Mouse (Mus musculus) adrenal gland (tissue): ENCODE results near the gene Ano7.

Experiments
- intact Hi-C: fragments of 180-260 bp; cut with DNase I; formaldehyde crosslinking; loops from one replicate; pipeline ENCODE4 v1.15.1; 2025
- long read RNA-seq, 2 experiments: library from polyadenylated mRNA; unstranded; transcript quantifications; one replicate each; pipeline ENCODE4 v2.0.0; 2020; ENCODE audit warnings: borderline replicate concordance in 1 of 2; ENCODE audit not compliant: insufficient replicate concordance in 1 of 2

The Ano7 gene
- long read RNA-seq, experiment 1 = 0 reads
- long read RNA-seq, experiment 2 = 0 reads

GRCm38 (mm10) chr1:93373665-93374064 is at the start of gene Ano7:
Gene Ano7, plus strand, starts transcription at chr1:93373930.
- intact Hi-C loops = no loop called here

DNA sequence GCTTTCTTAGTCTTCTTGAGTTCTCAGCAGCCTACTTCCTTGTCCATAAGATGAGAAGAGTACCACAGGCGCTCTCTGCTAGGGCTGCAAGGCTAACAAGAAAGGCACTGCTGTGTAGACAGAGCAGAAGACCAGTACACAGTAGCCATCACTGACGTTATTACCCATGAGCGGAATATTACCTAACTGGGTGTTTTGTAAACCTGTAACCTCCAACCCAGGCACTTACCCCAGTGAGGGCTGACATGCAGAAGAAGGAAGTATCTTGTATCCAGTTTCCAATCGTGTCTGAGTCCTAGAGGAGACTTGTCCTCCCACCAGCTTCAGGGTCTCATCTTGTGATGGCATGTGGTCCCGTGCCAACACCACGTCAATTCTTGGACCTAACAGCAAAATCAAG is 49.8 kb upstream of the Ano7 start:
- intact Hi-C loops = no loop called here

DNA sequence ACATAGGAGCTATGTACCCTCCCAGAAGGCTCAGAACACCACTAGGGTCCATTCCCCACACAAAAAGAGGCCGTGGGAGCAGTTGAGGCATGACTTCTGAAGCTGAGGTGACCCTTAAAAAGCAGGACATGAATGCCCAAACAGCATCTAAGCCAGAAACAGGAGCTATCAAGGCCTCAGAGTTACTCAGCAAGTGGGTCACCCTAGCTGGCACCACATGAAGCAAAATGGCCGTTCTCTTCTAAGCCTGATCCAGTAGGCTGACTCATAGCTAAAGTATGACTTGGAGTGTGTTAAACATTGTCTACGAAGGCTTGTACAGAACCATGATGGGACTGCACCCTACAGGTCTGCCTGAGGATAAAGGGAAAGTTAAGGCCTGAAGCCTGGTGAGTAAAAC is 47.3 kb upstream of the Ano7 start:
- intact Hi-C loops = no loop called here

- intact Hi-C loops = no loop called here
These were observed 39.1 kb upstream of the Ano7 start for GRCm38 (mm10) chr1:93334621-93335020.

- intact Hi-C loops = loop anchor here (5.0 to 10.0 kb wide), 2 partner anchors 106 to 168 kb away; partner anchors contain the start of gene Sned1
These were observed 30.9 kb upstream of the Ano7 start, which contains the start of the genes Ppp1r7 and Pask for GRCm38 (mm10) chr1:93342648-93343503. Gene Ppp1r7, plus strand, starts transcription at chr1:93342854. Gene Pask, minus strand, starts transcription at chr1:93343482.

DNA sequence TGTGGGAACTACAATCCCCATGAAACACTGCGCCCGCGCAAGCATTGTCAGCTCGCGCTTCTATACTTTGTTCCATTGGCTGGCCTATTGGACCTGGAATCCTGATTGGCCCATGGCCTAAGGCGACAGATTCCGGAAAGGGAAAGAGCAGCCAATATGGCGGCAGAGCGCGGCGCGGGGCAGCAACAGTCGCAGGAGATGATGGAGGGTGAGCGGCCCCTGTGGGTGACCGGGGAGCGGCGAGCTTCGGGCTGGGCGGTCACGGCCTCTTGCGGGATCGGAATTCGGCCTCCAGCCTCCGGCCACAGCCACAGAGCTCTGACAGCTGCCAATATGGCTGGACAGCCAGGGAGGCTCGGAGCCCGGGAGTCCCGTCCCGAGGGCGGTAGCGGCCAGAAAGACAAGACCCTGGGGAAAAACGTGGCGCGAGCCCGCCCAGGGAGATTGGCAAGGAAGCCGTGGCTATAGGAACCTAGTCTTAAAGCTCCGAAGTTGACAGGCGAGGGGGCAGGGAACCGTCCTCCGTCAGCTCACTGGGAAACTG is 30.2 kb upstream of the Ano7 start:
- intact Hi-C loops = loop anchor here (5.0 to 10.0 kb wide), 2 partner anchors 106 to 169 kb away; partner anchors contain the start of gene Sned1

DNA sequence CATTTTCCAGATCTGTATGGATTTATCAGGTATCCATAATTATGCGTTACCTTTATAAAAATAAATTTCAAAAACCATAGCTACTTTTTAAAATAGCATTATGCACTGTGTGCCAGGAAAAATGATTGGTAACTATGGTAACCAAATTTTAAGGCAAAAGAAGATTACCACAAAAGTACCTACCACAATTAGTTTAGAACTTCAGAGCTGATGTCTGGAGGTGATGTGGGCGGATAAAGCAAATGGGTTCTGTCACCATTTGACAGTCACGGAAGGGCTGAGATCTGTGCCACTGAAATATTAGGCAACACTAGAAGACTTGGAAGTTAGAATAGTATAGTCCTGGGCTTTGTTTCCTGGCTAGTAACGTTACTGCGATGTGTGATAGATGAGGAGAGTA is 26.6 kb upstream of the Ano7 start:
- intact Hi-C loops = loop anchor here (10.0 kb wide), 1 partner anchor 172 kb away; no protein-coding TSS in a partner anchor

DNA sequence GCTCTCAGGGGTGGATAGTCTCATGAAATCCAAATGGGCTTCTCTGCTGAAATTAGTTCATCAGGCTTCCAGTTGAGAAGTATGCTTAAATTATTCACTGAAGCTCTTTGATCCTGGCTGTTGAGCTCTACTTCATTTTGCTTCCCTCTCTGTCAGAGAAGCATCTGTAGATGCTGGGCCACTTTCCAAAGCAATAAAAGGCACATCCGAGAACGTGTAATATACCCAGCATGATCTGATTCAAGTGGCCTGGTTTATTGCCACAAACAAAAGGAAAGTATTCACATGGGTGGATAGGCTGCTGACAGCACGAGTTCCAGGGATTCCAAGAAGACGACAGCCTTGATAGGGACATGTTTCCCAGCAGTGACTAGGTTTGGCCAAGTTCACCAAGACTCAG is 24.0 kb upstream of the Ano7 start:
- intact Hi-C loops = loop anchor here (10.0 kb wide), 2 partner anchors 155 to 175 kb away; no protein-coding TSS in a partner anchor

DNA sequence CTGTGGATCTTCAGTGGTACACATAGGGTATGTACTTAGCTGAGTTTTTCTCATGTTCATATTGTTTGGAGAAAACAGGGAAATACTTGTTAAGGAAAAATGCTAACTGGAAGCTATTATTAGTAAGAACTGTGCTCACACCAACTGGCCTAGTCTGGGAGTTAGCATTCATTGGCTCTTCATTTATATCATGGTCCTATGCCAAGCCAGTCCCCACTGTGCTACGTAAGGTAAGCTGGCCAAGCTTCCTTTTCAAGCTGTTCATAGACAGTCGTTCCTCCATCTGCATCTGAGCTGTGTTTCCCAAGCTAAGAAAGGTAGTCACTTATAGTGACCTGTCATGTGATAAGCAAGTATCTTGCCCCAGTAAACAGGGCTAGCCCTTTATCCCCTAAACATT is 21.0 kb upstream of the Ano7 start:
- intact Hi-C loops = loop anchor here (10.0 kb wide), 1 partner anchor 152 kb away; no protein-coding TSS in a partner anchor

GRCm38 (mm10) chr1:93362661-93363060 is 11.1 kb upstream of the Ano7 start:
- intact Hi-C loops = no loop called here

DNA sequence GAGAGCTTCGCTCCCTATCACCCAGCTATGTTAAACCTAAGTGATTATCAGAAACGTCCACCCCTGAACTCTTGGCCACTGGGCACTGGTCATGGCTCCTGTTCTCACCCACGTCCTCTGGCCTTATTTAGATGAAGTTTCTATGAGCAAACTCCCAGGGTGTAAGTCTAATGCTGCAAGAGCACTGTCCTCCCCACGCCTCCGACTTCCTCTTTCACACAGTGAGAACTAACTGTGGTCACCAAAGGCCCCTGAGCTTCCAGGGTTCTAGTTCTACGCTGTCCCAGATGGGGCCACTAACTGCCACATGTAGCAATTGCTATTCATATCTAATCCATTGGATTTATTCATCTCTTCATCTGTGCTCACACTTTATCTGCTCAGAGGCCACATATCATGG is 8.1 kb upstream of the Ano7 start:
- intact Hi-C loops = no loop called here

GRCm38 (mm10) chr1:93377307-93377706 is 3.6 kb downstream of the Ano7 start:
- intact Hi-C loops = no loop called here

DNA sequence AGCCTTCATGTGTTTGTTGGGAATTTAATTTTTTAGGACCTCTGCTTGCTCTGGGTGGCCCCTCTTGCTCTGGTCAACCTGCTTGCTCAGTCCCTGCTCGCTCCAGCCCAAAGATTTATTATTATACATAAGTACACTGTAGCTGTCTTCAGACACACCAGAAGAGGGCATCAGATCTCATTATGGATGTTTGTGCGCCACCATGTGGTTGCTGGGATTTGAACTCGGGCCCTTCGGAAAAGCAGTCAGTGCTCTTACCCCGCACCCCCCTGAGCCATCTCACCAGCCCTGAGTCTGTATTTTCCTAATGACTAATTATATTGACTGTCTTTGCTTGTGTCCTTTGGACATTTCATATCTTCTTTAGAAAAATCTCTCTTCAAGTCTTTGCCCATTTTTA is 5.4 kb downstream of the Ano7 start:
- intact Hi-C loops = no loop called here

DNA sequence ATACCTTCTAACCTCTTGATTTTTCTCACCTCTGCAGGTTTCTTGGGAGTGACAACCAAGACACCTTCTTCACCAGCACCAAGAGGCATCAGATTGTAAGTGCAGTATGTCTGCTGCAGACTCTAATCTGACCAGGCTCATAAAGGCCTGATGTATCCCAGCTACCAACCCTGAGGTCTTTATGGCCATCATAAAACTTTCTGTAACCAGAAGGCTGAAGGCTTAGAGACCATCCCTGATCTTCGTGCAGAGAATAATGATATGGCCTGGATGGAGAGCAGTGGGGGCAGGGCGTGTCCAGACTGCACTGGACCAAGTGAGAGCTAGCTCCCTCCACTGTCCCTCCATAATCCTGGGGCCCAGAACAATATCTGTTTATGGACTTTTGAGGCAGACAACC is 13.5 kb downstream of the Ano7 start:
- intact Hi-C loops = no loop called here

GRCm38 (mm10) chr1:93388906-93389305 is 15.2 kb downstream of the Ano7 start:
- intact Hi-C loops = no loop called here

DNA sequence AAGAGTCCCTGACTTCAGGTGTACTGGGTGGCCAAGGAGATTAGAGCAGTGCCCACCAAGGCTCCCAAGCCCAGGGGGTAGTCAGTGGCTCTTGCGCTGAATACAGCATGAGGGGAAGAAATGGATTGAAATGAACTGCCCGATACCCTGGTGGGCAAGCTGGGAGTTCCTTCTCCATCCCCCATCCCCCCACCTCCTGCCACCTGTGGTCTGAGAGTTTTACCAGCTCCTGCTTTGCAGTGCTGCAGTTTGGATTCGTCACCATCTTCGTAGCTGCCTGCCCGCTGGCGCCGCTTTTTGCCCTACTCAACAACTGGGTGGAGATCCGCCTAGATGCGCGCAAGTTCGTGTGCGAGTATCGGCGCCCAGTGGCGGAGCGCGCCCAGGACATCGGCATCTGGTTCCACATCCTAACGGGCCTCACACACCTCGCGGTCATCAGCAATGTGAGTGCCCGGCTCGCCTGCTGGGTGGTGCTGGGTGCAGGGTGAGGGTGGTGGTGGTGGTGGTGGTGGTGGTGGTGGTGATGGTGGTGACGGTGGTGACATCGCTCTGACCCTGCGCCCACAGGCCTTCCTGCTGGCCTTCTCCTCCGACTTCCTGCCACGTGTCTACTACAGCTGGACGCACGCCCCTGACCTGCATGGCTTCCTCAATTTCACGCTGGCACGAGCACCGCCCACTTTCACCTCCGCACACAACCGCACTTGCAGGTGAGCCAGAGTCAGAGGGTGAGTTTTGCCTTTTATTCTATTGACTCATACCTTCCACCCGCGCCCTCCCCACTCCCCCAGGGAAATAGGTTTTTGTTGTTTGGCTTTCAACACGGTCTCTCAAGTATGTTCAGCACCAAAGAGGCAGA is 27.7 kb downstream of the Ano7 start:
- intact Hi-C loops = no loop called here

DNA sequence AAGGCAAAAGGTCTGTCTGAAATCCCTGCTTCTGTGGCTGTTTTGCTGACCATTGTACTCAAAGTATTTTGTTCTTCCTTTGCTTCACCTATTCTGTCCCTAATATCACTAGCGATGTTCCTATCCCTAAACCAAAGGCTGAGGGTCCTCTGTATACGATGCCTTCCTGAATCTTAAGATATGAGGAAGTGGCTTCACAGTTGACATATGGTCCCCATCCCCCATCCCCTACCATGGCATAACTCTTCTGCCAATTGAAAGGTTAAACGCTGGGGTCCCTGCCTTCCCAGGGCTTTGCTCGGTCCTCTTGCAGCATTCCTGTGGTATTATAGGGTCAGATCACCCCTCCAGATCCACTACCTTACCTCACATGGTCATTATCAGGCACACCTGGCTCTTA is 29.7 kb downstream of the Ano7 start:
- intact Hi-C loops = no loop called here

- intact Hi-C loops = no loop called here
These were observed 58.4 kb downstream of the Ano7 start for GRCm38 (mm10) chr1:93432087-93432486.

DNA sequence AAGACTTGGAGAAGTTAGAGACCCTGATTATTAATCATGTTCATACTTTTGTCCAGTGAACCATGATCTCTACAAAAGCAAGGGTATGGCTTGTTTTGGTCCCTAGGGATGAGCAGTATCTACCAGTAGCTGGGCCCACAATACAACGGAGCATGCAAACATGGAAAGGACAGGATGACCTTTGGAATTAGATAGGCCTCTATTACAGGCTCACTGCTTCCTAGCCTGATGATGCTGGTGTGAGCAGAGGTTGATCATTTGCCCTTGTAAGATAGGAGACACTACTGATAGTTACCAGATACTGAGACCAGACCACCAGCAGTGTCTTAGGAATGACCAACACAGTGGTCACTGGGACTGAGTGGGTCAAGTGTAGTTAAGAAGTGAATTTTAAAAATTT is 65.6 kb downstream of the Ano7 start:
- intact Hi-C loops = no loop called here

DNA sequence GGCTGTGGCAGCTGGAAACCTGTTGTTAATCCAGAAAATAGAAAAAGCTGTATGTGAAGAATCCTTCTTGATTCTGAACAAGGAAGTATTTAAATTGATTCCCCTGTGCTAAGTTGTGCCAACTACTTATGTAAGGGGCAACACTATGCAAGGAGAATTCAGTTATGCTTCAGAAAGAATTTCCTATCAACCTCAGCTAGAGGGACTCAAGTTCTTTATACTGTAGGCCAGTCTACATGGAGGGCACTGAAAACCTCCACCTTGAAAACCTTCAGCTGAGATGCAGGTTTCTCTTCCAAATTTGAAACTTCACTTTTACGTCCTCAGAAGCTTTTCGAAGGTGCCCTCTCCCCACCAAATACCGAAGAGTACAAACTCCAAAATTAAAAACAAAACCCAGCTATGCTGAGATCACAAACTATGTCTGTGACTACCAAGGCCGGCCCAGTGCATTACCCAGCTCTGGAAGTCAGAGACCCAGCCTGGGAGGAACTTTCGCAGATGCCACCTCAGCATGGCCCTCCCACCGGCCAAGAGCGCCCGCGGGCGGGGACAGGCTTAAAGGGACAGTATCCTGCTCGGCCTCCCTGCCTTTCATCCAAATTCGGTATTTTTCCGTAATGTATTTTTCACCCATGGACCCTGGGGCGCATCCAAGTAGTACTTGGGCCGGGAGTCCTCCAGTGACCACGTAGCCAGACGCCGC is 70.8 kb downstream of the Ano7 start:
- intact Hi-C loops = loop anchor here (2.0 kb wide), 1 partner anchor 34 kb away; the partner anchor contains the start of gene Hdlbp
